Mouse (Mus musculus) C2C12 (cell line): Measurements from ENCODE around the gene Vstm2l. TPM values are rescaled to one million over a fixed set of nuclear protein-coding genes. Genes with fewer than 3 reads are reported as not detected.

Experiments
- H3K27me3 ChIP-seq: one replicate; pipeline ENCODE4 v1.6.1; 2011; ENCODE audit not compliant: control insufficient read depth, insufficient read depth, insufficient read length
- H3K36me3 ChIP-seq: one replicate; pipeline ENCODE4 v1.6.1; 2011; ENCODE audit not compliant: control insufficient read depth, insufficient read depth
- H3K4me3 ChIP-seq: one replicate; pipeline ENCODE4 v1.5.1; 2011; ENCODE audit warnings: mild to moderate bottlenecking, control low read depth; ENCODE audit not compliant: poor library complexity, insufficient read depth, severe bottlenecking
- H3K79me2 ChIP-seq: one replicate; pipeline ENCODE4 v1.6.1; 2011; ENCODE audit not compliant: control insufficient read depth, insufficient read depth
- H3K79me3 ChIP-seq: one replicate; pipeline ENCODE4 v1.6.1; 2011; ENCODE audit warnings: low read depth, control low read depth
- H3ac ChIP-seq: one replicate; pipeline ENCODE3; 2011; ENCODE audit warnings: low read depth; ENCODE audit not compliant: control insufficient read depth, insufficient read length
- CEBPB ChIP-seq: IDR thresholded peaks from one replicate; pipeline ENCODE4 v1.6.1; 2011; ENCODE audit warnings: low read depth, mild to moderate bottlenecking, control low read depth, moderate library complexity
- CTCF ChIP-seq: IDR thresholded peaks from one replicate; pipeline ENCODE4 v1.5.1; 2011; ENCODE audit not compliant: control insufficient read depth, insufficient read depth, insufficient read length
- FOSL1 ChIP-seq: IDR thresholded peaks from one replicate; pipeline ENCODE4 v1.8.0; 2011; ENCODE audit warnings: mild to moderate bottlenecking, low read length; ENCODE audit not compliant: poor library complexity, insufficient read depth, severe bottlenecking
- MAX ChIP-seq: IDR thresholded peaks from one replicate; pipeline ENCODE4 v1.6.1; 2011; ENCODE audit warnings: mild to moderate bottlenecking, control low read depth
- MYOD1 ChIP-seq: IDR thresholded peaks from one replicate; pipeline ENCODE4 v1.6.1; 2011; ENCODE audit warnings: low read depth; ENCODE audit not compliant: control insufficient read depth, insufficient read length
- MYOG ChIP-seq: IDR thresholded peaks from one replicate; pipeline ENCODE4 v1.6.1; 2011; ENCODE audit not compliant: control insufficient read depth, insufficient read length; ENCODE audit errors: extremely low read depth
- USF1 ChIP-seq: IDR thresholded peaks from one replicate; pipeline ENCODE4 v1.6.1; 2011; ENCODE audit warnings: low read depth, mild to moderate bottlenecking, control low read depth, moderate library complexity
- polyA plus RNA-seq: library from polyadenylated mRNA; unstranded; fragments of >200 nt; fragmentation: generic; extraction: Trizol; gene quantifications from one replicate; pipeline ENCODE4 v1.2.1, GENCODE M21; 2012; ENCODE audit warnings: missing spikeins

Vstm2l gene
- polyA plus RNA-seq, 1 experiment: not detected

DNA sequence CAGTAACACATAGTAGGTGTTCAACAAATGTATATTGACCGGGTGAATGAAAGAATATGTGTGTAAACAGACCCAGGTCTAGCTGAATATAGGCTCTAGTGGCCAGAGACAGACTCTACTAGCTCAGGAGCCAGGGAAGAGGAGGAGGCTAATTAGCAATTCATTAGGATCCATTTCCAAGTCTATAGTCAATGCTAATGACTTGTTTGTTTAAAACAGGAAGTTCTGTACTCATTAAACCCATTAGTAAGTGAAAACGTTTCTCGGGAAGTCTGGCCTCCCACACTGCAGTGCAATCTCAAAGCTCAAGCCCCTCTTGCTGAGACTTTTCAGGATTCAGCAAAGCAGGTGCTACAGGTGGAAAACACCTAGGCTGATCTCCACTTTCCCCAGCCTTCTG, 53.4 kb downstream of the Vstm2l start:
- TF ChIP-seq CTCF: no peak
- TF ChIP-seq MAX: no peak
- TF ChIP-seq FOSL1: no peak
- no peak for TF ChIP-seq MYOG
- TF ChIP-seq MYOD1: no peak
- H3ac ChIP-seq: no peak overlapping the region

DNA sequence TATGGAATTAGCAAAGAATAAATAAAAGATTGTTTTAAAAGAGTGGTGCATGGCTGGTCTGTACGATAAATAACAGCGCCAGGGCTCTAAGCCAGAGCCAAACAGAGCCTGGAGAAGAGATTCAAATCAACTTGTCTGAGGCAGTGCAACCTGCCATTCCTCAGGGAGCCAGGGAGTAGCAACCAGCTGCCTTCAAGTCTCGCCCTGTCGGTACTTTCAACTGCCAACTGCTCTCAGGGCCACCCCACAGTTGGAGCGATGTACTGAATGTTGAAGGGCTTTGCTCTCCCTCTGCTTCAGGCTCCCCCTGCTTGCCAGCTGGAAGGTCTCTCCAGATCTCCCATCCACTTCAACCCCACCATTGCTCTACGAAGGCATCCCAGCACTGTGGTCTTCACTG, 55.7 kb downstream of the Vstm2l start:
- peaks cover 43% of the 10 kb centered on the region for H3K27me3 ChIP-seq
- no peak overlapping the region for H3K4me3 ChIP-seq
- TF ChIP-seq USF1: no peak
- TF ChIP-seq MYOG: no peak
- no peak for TF ChIP-seq MAX
- TF ChIP-seq MYOD1: no peak
- no peak for TF ChIP-seq FOSL1
- TF ChIP-seq CTCF: no peak
- TF ChIP-seq CEBPB: no peak
- no peaks in the 10 kb centered on the region for H3K79me3 ChIP-seq
- no peaks in the 10 kb centered on the region for H3K79me2 ChIP-seq
- no peak overlapping the region for H3ac ChIP-seq
- no peaks in the 10 kb centered on the region for H3K36me3 ChIP-seq

More for the DNA sequence above, 53.4 kb downstream of the Vstm2l start:
- H3K79me2 ChIP-seq: no peaks in the 10 kb centered on the region
- H3K36me3 ChIP-seq: no peaks in the 10 kb centered on the region
- H3K79me3 ChIP-seq: no peaks in the 10 kb centered on the region
- H3K4me3 ChIP-seq: no peak overlapping the region
- H3K27me3 ChIP-seq: peaks cover 24% of the 10 kb centered on the region

DNA sequence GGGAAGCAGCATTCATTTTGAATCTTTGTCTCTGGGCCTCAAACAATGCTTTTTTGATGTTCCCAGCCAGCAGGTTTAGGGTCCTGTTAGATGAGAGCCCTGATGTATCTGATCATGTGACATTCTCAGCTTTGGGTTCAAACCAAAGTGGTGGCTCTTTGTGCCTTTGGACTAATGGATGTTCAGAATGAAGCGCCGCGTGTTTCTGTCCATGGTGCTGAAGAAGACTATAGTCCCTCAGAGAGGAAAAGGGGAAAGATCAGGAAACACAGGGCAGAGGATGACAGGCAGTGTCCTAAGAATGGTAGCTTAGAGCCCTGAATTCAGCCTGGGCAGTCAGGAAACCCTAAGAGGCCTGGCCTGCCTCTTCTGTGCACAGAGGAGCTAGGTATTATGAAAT, 56.2 kb downstream of the Vstm2l start:
- Histone ChIP-seq H3K79me3 (no peaks in the 10 kb centered on the region), H3K27me3 (peaks cover 46% of the 10 kb centered on the region), H3K79me2 (no peaks in the 10 kb centered on the region), H3K4me3 (no peak overlapping the region), H3K36me3 (no peaks in the 10 kb centered on the region), H3ac (no peak overlapping the region)
- TF ChIP-seq MYOG: no peak
- peak; percentile 31 for TF ChIP-seq USF1
- no peak for TF ChIP-seq CEBPB
- TF ChIP-seq MYOD1: no peak
- no peak for TF ChIP-seq CTCF
- no peak for TF ChIP-seq FOSL1
- peak; percentile 46 for TF ChIP-seq MAX

DNA sequence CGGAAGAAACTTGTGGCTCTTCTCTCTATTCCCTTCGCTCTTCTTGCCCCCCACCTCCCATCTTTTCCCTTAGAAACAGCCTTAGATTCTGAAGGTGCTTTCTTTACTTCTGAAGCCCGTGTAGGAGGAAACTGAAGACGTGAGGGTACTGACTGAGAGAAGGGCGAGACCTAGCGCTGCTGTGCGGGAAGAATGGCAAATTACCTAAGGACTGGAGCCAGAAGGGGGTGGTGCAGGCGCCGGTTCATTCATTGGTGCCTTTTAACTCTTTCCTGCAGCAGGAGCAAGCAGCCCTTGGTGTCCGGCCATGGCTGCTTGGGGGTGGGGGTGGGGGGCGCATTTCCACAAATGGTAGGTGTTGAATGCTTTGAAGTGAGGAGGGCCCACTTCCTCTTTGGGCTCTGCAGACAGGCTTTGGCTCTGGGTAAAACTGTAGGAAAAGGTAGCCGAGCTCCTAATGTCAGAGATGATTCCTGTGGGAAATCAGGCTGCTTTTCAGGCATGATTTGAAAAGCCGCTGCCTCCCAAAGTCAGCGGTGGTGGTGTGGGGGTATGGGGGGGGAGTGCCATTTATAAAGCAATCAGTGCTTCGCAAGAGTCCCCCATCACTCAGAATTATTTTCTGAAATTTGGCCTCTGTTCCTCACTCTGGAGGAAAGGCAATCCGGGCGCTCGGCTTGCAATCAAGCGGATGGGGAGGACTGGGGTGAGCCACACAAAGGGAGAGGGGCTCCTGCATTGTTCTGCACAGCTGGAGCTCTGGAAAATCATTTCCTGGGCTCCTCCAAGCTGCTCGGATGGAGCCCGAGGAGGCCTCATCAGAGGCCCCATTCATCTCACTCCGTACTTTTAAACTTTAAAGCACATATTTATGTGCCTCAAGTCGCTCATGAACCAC, 60.4 kb downstream of the Vstm2l start:
- no peak for TF ChIP-seq MYOG
- no peak for TF ChIP-seq CEBPB
- TF ChIP-seq CTCF: no peak
- TF ChIP-seq FOSL1: no peak
- TF ChIP-seq MAX: no peak
- no peak for TF ChIP-seq USF1
- no peak for TF ChIP-seq MYOD1
- Histone ChIP-seq H3K4me3 (no peak overlapping the region), H3K36me3 (no peaks in the 10 kb centered on the region), H3ac (no peak overlapping the region), H3K79me2 (no peaks in the 10 kb centered on the region), H3K79me3 (no peaks in the 10 kb centered on the region), H3K27me3 (peaks cover 38% of the 10 kb centered on the region)

DNA sequence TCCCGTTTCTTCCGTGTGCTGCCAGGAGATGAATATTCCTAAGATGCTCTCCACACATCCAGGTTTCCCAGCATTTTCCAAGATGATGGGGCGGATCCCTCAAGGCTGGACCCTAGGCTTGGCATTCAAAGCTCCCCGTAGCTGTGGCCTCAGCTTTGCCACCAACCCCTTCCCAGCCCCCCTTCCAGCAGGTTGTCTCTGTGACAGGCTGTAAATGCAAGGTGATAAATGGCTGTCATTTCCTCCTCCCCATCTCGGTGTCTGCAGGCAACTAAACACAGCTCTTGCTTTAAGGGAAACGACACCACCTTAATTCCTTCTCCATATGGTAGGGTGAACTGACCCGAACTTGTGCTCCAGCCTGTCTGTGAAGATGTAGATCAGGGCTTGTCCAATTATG, 61.1 kb downstream of the Vstm2l start:
- Histone ChIP-seq H3K27me3 (peaks cover 35% of the 10 kb centered on the region), H3K79me2 (no peaks in the 10 kb centered on the region), H3K4me3 (no peak overlapping the region), H3ac (no peak overlapping the region), H3K79me3 (no peaks in the 10 kb centered on the region), H3K36me3 (no peaks in the 10 kb centered on the region)
- TF ChIP-seq FOSL1: no peak
- TF ChIP-seq CEBPB: no peak
- no peak for TF ChIP-seq MYOG
- TF ChIP-seq MYOD1: no peak
- TF ChIP-seq CTCF: no peak
- TF ChIP-seq USF1: no peak
- TF ChIP-seq MAX: no peak

DNA sequence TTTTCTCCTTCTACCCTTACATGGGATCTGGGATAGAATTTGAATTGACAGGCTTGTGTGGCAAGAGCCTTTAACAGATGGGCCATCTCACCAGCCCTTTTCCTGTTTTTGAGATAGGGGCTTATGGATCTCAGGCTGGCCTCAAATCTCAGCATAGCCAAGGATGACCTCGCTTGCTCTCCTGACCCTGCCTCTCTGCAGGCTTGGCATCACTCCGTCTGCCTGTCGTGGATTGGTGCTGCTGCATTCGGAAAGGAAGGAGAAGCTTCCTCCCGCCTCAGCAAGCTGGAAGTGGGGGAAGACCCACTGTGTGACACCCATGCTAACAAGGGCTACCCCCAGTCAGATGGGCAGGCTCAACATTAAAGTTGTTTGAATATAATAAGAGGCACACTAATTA, 64.8 kb downstream of the Vstm2l start:
- peaks cover 19% of the 10 kb centered on the region for H3K27me3 ChIP-seq
- H3K4me3 ChIP-seq: no peak overlapping the region
- peaks cover under 1% of the 10 kb centered on the region for H3K36me3 ChIP-seq
- no peak overlapping the region for H3ac ChIP-seq
- H3K79me3 ChIP-seq: no peaks in the 10 kb centered on the region
- TF ChIP-seq MYOG: no peak
- TF ChIP-seq CEBPB: no peak
- TF ChIP-seq MAX: no peak
- no peak for TF ChIP-seq MYOD1
- no peak for TF ChIP-seq CTCF
- no peak for TF ChIP-seq USF1
- TF ChIP-seq FOSL1: no peak
- no peaks in the 10 kb centered on the region for H3K79me2 ChIP-seq
